Mouse (Mus musculus) frontal cortex, postnatal 10 days (tissue): ENCODE measurements at regions not wholly inside any gene's neighbourhood (a gene's known extent, or its start where the extent isn't known, plus 50 kb on each side); places are given as distances from the start of the nearest gene placed in this dataset.
A peak's percentile ranks its signal among the peaks of the same experiment; 100 is the strongest.
"Not testable (repeated sequence)": the region's sequence is repeated elsewhere in the genome, so short reads cannot be mapped to it uniquely, and the experiment has no call there.

Experiments
- DNase-seq, 2 experiments: peaks; one replicate each; pipeline ENCODE4 v3.0.0; 2022; ENCODE audit warnings: low spot score in 2 of 2, mixed read lengths in 1 of 2

- DNase-seq: no peak
These were observed 141.8 kb upstream of the Lama2 start for GRCm38 (mm10) chr10:27761402-27761801.

DNA sequence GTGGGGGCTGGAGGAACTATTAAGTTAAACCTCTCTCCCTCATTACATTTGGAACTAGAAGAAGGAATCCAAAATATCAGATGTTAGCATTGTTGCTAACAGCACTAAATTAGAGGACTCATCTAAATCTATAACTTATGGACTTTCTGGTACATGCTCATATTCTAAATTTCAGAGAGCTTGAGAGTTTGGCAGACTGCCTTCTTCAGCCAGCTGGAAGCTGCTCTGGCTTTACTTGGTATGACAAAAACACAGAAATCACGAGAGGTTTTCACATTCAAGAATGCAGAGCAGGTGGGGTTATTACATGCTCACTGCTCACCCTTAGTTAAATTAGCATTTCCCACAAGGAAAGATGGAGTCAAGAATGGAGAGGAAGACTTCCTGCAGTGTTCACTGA lies 182.8 kb upstream of the Lama2 start:
- peak; percentile 11 to 23 for DNase-seq

GRCm38 (mm10) chr10:27809539-27809938 lies 190.0 kb upstream of the Lama2 start:
- no peak for DNase-seq

- not testable (repeated sequence) for DNase-seq
These were observed 206.1 kb upstream of the Lama2 start for GRCm38 (mm10) chr10:27825671-27826070.

- no peak for DNase-seq
These were observed 208.8 kb upstream of the Lama2 start for GRCm38 (mm10) chr10:27828346-27828745.

GRCm38 (mm10) chr10:27838666-27839065 lies 219.1 kb upstream of the Lama2 start:
- no peak for DNase-seq

- DNase-seq: no peak
These were observed 221.6 kb upstream of the Lama2 start for GRCm38 (mm10) chr10:27841042-27841709.

- no peak for DNase-seq
These were observed 223.5 kb upstream of the Lama2 start for GRCm38 (mm10) chr10:27843010-27843409.

- DNase-seq: no peak
These were observed 211.0 kb upstream of the Ptprk start for GRCm38 (mm10) chr10:27863625-27864024.

- DNase-seq: no peak
These were observed 193.8 kb upstream of the Ptprk start for GRCm38 (mm10) chr10:27880867-27881266.

DNA sequence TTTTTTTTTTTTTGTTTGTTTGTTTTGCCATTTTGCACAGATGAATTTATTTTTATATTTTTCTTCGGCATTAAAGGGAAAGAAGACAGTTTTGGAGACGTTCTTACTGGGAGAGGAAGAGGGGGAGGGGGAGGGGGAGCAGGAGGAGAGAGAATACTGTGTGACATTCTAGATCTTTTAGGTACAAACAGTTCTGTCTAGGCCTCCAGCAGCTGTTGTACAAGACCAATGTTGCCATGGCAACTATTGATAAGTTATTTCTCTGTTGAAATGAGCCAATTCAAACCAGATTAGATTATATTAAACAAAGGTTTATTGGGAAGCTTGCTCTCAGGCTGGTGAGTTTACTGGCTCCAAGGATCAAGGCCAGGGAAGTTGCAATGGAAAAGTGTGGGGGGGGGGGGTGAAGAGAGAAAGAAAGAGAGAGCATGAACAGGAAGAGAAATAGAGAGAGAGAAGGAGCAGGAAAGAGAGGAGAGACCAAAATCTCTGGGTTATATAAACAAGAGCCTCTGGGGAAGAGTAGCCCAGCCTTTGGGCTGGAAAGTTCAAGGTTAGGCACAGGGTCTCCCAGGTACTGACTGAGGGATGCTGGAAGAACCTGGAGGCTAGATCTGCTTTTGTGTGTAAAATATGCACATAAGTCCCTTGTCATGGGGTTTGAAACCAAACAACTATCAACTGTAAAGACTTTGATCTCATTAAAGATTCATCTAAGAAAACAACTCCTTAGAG lies 182.7 kb upstream of the Ptprk start:
- DNase-seq: no peak

DNA sequence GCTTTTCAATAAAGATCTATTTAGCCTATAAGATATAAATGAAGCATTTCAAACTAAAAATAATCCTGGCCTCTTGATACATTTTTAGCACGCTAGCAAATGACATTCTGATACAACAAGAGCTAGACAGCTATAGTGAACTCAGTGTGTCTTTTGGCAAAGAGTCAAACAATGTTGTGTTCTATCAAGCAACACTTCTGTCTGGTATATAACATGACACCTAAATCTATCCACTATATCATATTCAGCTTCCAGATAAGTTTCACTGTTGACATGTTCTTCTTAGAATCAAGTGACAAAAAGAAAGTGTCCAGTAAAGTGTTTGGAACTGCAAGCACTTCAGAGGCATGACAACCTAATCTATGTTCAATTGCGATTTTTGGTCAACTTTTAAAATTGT lies 158.2 kb upstream of the Ptprk start:
- no peak for DNase-seq

DNA sequence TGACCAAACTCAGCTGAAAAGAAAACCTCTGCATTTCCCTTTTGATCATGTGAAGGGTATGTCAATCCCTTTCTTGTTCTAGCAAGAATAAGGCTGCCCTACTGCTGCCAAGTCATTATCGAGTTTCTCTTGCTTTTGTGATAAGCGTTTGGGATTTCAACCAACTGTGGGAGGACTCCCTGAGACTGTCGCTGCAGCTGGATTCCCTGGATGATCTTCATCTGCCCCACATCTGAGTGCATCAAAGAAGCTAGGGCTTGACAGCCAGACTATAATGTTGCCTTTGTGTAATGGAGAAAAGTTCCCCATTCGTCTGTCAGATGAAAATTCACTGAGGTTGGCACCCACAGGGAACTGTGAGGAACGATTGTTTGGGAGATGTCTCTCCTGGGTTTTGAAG lies 147.4 kb upstream of the Ptprk start:
- no peak for DNase-seq

DNA sequence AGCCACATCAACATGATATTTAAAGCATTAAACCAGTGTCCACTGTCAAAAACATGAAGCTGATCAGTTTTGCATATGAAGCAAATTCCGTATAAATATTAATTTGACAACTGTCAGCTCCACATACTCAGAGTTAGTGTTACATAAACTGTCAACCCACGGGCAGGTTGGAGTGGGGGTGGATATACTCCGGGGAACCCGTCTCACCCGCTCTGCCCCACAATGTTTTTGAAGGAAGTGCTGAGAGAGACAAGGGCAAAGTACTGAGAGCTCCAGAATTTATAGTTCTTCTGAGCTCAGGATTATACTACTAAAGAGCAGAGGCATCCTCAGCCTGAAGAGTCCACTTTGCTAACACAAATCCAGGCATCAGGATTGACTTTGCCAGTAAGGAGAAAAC lies 132.5 kb upstream of the Ptprk start:
- DNase-seq: no peak

GRCm38 (mm10) chr10:27949127-27949526 lies 125.5 kb upstream of the Ptprk start:
- DNase-seq: no peak

DNA sequence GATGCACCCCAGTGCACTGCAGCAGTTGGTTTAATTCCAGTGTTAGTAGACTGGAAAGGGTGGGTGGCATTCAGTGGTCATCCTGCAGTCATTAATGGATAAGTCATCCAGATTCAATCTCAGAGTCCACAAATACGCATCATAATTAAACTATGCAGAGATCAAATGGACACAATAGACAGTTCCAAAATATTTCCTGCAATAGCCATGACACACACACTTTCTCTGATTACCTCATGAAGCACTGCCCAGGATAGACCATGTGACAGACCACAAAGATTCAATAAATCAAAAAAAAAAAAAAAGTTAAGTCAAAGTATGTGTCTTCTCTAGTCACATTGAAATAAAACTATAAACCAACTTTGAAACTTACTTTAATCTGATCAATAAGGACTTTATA lies 106.4 kb upstream of the Ptprk start:
- no peak for DNase-seq

GRCm38 (mm10) chr10:27984047-27984446 lies 90.6 kb upstream of the Ptprk start:
- no peak for DNase-seq

DNA sequence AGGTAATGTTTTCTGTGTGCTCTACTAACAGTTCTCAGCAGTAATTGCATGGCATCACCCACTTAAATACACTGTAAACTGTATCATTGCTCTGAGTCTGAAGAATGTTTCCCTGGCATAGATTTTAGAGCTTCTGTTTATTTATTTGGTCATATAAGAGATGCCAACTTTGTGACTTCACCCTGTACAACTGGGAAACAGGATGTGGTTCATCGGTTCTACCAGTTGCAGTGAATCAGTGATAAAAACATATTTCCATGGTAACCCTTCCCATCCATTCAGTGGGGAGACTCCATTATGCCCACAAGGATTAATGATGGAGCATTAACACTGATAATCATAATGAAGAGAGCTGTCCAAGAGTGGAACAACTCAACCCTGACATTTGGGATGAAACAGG lies 89.6 kb upstream of the Ptprk start:
- no peak for DNase-seq

DNA sequence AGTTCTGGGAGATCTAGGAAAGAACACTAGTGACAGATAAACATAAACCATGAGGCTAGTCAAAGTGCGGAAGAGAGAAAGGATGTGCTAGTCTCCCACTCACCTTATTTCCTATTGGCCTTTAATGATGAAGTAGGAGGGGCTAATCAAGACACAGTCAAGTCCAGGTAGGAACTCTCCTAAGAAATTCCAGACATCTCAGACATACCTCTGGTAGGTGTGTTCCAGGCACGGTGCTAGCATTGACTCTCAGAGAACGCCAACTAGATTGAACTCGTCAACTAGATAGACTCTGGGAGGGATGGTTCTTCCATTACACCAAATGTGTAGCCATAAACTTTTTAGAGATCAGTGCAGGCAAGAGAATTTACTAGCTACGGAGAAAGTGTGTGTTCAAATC lies 87.6 kb upstream of the Ptprk start:
- DNase-seq: no peak

GRCm38 (mm10) chr10:27988066-27988465 lies 86.6 kb upstream of the Ptprk start:
- DNase-seq: no peak

DNA sequence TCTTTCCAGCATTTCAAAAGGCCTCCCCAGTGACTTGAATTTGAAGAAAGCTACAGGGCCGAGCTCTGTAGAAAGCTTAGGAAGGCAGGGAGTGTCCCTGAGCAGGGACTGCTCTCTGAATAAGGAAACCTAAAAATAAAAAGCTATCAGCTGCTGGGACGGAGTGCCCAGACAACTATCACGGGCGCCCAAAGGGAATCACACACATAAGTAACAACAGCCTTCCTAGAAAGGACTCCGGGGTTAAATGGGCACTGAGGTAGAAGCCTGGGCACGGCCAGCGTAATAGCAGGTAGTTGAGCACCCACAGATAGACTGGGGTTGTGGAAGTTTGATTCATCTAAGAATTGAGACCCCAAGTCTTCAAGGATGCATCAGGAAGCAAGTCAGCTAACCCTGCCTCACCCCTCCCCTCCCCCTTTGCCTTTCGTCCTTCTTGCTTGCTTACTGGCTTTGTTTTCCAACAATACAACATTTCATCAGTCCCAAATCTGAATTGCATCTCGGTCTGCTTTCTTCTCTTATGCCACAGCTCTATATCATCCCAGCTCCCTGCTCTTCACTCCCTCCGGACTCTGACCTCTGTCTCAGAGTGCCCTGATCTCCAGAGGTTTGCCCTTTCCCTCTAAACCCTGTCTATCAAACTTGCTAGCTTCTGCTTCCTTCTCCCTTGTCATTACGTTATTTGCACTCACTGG lies 84.1 kb upstream of the Ptprk start:
- DNase-seq: no peak

GRCm38 (mm10) chr10:27991057-27991365 lies 83.6 kb upstream of the Ptprk start:
- no peak for DNase-seq

DNA sequence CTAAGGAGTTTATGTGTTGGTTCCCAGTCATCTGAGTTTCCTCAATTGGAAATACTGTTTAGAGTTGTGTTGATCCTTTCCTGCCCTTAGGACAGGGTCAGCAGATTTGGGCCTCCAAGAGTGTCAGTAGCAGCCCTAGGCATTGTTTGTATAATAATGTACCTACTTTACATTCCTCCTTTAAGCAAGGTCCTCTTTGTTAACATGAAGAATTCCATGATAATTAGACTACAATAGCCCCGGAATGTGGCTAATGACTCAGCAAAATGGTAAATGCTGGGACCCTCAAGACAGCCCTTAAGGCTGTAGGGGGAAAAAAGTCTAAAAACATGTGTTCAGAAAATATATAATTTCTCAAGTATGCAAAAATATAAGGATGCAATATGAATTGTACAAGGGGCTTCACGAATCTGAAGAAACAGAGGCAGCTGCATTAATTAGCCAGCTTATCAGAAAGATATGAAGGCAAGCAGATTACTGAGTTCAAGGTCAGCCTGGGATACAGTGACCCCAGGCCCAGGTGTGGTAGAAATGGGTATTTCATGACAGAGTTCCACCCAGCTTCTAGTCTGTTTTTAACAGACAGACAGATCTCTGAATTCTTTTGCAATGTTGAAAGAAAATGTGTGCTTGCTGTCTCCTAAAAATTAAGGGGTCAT lies 80.1 kb upstream of the Ptprk start:
- DNase-seq: no peak
